Mouse (Mus musculus) liver, embryonic 14.5 days (tissue): ENCODE results near the gene Tedc1.

Source experiments
- CTCF ChIP-seq: IDR thresholded peaks from 2 replicates; pipeline ENCODE4 v1.5.1; 2016; ENCODE audit warnings: antibody characterized with exemption, low read depth, control low read depth
- EP300 ChIP-seq: IDR thresholded peaks from 2 replicates; pipeline ENCODE4 v1.6.1; 2016; ENCODE audit warnings: antibody characterized with exemption, low read depth

- no peak for TF ChIP-seq CTCF
- TF ChIP-seq EP300: no peak
Observed at GRCm38 (mm10) chr12:113156540-113156929, 314 bp downstream of the Tedc1 start.
